8 mouse cellular contexts compared by ENCODE assay signal in genomic region chr12:79732355-79733115, GRCm38 (mm10).
DNase-seq lines count a peak whose midpoint lies in the region; ATAC-seq and TF ChIP-seq lines count a peak whose summit lies in the region.

No protein-coding gene starts in this region.

- H3K27ac ChIP-seq in heart, adult 2 months = peak overlapping the region; percentile 30
- H3K27ac ChIP-seq in heart, embryonic 12.5 days (ENCODE audit: poor library complexity, severe bottlenecking) = peak overlapping the region; percentile 6; the same call in 1 of the 2 replicates
- H3K27ac ChIP-seq in liver, embryonic 13.5 days = no peak overlapping the region

- H3K9ac ChIP-seq in heart, adult 2 months (ENCODE audit: low read depth, low read length) = no peak overlapping the region
- no peak overlapping the region for H3K9ac ChIP-seq in heart, embryonic 12.5 days
- no peak overlapping the region for H3K9ac ChIP-seq in liver, embryonic 13.5 days

- DNase-seq in heart, adult 2 months = peak in 1 of 2 experiments; percentile 27
- DNase-seq in heart, postnatal 36 days = no peak
- DNase-seq in Muller cell, postnatal 12 days (ENCODE audit: inconsistent ontology term) = peak; percentile 78
- DNase-seq in liver, embryonic 13.5 days = peak; percentile 43
- DNase-seq in kidney, postnatal 36 days = no peak
- no peak for DNase-seq in gastrocnemius, postnatal 4 days (ENCODE audit: low spot score in 2 of 2)
- DNase-seq in cerebellum, postnatal 14 days = no peak

- no peaks in the 10 kb centered on the region for H3K27me3 ChIP-seq in heart, adult 2 months (ENCODE audit: control insufficient read depth, insufficient read depth, low read length)
- no peaks in the 10 kb centered on the region for H3K27me3 ChIP-seq in heart, embryonic 12.5 days (replicated peaks)
- no peaks in the 10 kb centered on the region for H3K27me3 ChIP-seq in liver, embryonic 13.5 days

- TF ChIP-seq EP300 in heart, adult 2 months (IDR thresholded peaks at IDR 0.05; ENCODE audit: insufficient read depth, low read depth, low read length) = no peak

- no peaks in the 10 kb centered on the region for H3K79me2 ChIP-seq in heart, adult 2 months (replicated peaks; ENCODE audit: control insufficient read depth, insufficient read depth, low read length)

- no peak for TF ChIP-seq CTCF in heart, adult 2 months (IDR thresholded peaks at IDR 0.05)

- H3K4me2 ChIP-seq in heart, embryonic 12.5 days = no peak overlapping the region
- no peak overlapping the region for H3K4me2 ChIP-seq in liver, embryonic 13.5 days

- H3K4me3 ChIP-seq in heart, adult 2 months = no peak overlapping the region
- no peak overlapping the region for H3K4me3 ChIP-seq in heart, embryonic 12.5 days
- H3K4me3 ChIP-seq in liver, embryonic 13.5 days (replicated peaks) = no peak overlapping the region

- peaks cover 12% of the 10 kb centered on the region for H3K9me3 ChIP-seq in heart, embryonic 12.5 days (replicated peaks)
- H3K9me3 ChIP-seq in liver, embryonic 13.5 days (replicated peaks) = 0 out of 2 replicates have a peak, but pooled peaks cover 7% of the 10 kb centered on the region

- no peak for TF ChIP-seq POLR2A in heart, adult 2 months (IDR thresholded peaks at IDR 0.05; ENCODE audit: insufficient read depth, low read depth, low read length)

- WGBS in heart, adult 2 months = 46% methylated on average over 12 of the region's 12 CpGs
- WGBS in heart, embryonic 12.5 days = 61% methylated on average over 12 of the region's 12 CpGs
- WGBS in liver, embryonic 13.5 days (ENCODE audit: insufficient replicate concordance) = 34% methylated on average over 12 of the region's 12 CpGs

- H3K4me1 ChIP-seq in heart, adult 2 months (ENCODE audit: control insufficient read depth, insufficient read depth, low read length) = peaks cover 4% of the 10 kb centered on the region
- peaks cover 8% of the 10 kb centered on the region for H3K4me1 ChIP-seq in heart, embryonic 12.5 days (replicated peaks)
- peaks cover 10% of the 10 kb centered on the region for H3K4me1 ChIP-seq in liver, embryonic 13.5 days (replicated peaks)

- intact Hi-C loops in heart, adult 2 months (cut with DNase I) = no loop called here
- intact Hi-C loops in heart, postnatal 36 days (cut with DNase I) = no loop called here

- H3K36me3 ChIP-seq in heart, adult 2 months (ENCODE audit: control insufficient read depth, insufficient read depth, low read length) = no peaks in the 10 kb centered on the region
- 0 out of 2 replicates have a peak, but pooled peaks cover 5% of the 10 kb centered on the region for H3K36me3 ChIP-seq in heart, embryonic 12.5 days
- no peaks in the 10 kb centered on the region for H3K36me3 ChIP-seq in liver, embryonic 13.5 days

- peak; percentile 42; the same call in 1 of the 2 replicates for ATAC-seq in heart, embryonic 12.5 days (ENCODE audit: insufficient number of reproducible peaks, low FRiP score)
- peak; percentile 78 for ATAC-seq in liver, embryonic 13.5 days (ENCODE audit: low read depth)

Comparison
In these comparisons a context has a peak if more than half of its experiments do, and no peak if none do; other contexts are left out.
1. DNase-seq: peak in Muller cell, postnatal 12 days (single experiment) and liver, embryonic 13.5 days (single experiment); none in heart, postnatal 36 days (0 of 2), kidney, postnatal 36 days (0 of 2), gastrocnemius, postnatal 4 days (0 of 2) and cerebellum, postnatal 14 days (0 of 2).